Mouse (Mus musculus) kidney, adult 18-20 months (tissue): ENCODE measurements around the gene Gng11.
A peak's percentile ranks its signal among the peaks of the same experiment; 100 is the strongest.

Source experiments
- DNase-seq: peaks from one replicate; pipeline ENCODE4 v3.0.0; 2021

Gng11 gene

GRCm38 (mm10) chr6:4003890-4004306 is at the start of gene Gng11:
Gng11 (plus strand) TSS chr6:4003904.
- peak; percentile 77 for DNase-seq

DNA sequence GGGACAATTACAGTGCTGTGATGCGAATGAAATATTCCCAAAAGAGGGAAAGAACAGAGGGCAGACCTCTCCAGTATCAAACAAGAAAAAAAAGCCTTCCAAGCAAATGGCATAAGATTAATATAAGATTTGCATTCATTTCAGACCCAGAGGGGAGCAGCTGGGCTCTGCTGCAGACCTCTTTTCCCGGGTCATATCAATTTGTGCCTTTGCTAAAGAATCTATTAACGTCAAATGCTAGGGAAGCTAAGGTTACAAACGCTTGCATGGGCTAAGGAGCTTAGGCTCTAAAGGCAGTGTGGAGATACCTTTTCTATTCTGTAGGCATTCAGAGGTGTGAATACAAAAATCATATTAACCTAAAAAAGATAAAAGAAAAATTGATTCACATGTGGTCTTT is 48.7 kb upstream of the Gng11 start:
- DNase-seq, result no peak

- DNase-seq, result peak; percentile 21
Observed at GRCm38 (mm10) chr6:3967676-3968626, 35.8 kb upstream of the Gng11 start.

DNA sequence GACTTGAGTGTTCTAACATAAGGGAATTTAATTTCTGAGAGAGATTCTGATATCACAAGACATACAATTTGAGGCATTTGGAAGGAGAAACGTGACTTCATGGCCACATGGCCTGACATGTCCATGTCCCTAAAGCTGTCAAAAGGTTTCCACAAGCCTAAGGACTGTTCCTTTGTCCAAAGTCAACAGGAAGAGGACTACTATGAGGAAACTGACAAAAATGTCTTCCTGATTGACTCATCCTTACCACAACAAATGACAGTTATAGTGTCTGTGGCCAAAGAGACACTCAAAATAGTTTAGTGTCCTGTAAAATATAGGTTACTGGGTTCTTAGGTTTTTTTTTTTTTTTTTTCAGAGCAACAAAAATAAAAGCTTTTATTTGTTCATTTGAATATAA is 30.0 kb upstream of the Gng11 start:
- DNase-seq, result no peak

GRCm38 (mm10) chr6:3982661-3983284 is 20.9 kb upstream of the Gng11 start:
- DNase-seq, result no peak

- DNase-seq, result no peak
Observed at GRCm38 (mm10) chr6:3988750-3989149, 15.0 kb upstream of the Gng11 start, which contains the start of gene Tfpi2. Tfpi2 (minus strand) TSS chr6:3988919.

DNA sequence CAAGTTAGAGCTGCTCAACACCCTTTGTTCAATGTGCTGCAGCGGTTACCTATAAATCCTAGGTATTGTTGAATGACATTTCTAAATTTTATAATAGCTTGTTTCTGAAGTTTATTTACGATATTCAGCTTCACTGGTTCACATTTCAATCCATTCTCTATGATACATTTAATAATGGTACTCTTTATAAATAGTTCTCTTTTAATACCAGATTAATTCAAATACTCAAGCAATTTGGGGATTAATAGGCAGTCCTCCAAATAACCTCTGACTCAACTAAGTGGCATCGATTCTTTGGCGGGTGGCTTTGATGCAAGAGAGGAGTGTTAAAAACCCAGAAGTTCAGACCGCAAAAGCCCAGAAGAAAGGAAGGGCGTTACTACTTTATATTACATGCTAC is 10.2 kb upstream of the Gng11 start, which contains the start of gene Gngt1:
Gene Gngt1, plus strand, starts transcription at position 301 of the 400 bp plus-strand sequence.
- DNase-seq, result no peak

GRCm38 (mm10) chr6:3998089-3998488 is 5.6 kb upstream of the Gng11 start:
- no peak for DNase-seq

- DNase-seq, result no peak
Observed at GRCm38 (mm10) chr6:3999296-3999695, 4.4 kb upstream of the Gng11 start.

GRCm38 (mm10) chr6:4000716-4001115 is 3.0 kb upstream of the Gng11 start:
- DNase-seq, result no peak

GRCm38 (mm10) chr6:4003445-4003844 is 259 bp upstream of the Gng11 start:
- no peak for DNase-seq

DNA sequence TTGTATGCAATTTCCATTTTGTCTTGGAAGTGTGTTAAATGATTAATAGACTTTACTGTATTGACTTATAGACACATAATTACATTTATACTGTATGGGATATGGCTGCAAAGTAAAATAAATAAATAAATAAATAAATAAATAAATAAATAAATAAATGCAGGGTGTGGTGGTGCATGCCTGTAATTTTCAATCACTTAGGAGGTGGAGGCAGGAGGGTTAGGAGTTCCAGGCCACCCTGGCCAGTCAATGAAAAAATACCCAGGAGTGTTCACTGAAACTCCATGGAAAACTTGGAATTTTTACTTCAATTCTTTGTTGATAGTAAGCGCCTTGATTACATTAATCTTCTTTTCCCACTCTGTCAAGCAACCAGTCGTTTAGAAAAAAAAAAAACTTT is 1.1 kb downstream of the Gng11 start:
- no peak for DNase-seq

DNA sequence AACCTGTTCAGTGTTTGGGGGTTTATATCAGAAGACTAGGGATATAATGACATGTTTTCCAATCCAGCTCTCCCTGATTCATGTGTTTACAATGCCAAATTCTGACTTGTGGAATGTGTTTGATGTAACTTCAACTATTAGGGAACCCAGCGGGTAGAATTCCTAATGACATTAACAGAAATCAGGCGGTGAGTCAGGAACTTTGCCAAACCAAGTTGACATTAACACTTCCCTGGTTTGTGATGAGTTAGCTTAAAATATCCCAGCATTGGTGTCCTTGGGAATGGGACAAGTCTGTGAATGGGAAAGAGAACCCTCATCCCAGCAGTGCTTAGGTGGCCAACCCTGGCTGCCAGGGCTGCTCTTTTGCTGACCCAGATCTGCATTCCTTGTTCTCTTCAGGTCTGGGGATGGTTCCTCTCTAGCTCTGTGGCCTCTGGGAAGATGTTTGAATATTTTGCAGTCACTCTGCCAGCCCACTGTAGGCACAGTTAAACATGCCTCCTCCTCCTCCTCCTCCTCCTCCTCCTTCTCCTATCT is 4.9 kb downstream of the Gng11 start:
- no peak for DNase-seq

DNA sequence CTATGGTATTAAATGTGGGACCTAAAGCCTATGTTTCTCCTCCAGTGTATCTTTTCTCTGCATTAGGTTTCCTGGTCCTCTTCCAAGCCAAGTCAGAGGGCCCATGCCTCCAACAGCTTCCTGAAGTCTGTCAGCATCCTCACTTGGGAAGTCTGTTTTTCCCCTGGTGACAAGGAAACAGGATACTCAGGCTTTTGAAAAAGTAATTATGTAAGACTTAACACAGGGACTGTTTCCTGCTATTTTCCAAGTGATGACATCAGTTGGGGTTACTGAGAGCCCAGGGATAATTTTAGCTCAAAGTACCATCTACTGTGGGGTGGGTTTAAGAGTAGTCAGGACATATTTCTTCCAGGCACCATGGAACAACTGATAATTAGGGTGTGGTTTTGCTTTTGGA is 5.8 kb downstream of the Gng11 start:
- no peak for DNase-seq

DNA sequence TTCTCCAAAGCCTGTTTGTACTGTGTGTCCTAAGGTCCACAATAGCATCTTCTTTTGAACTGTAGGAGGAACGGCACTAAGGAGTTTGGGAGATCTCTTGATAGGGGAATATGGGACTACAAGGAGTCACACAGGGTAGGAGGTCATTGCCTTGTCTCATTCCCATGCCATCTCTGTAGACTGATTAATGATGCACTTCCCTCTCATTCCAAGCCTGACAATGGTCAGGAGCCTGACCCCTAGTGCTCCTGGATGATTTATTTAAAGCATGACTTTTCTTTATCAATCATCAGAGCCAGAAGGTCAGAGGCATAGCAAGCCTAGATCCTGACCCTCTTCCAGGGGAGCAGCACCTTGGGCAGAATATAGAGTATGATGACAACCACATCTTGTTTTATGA is 18.9 kb downstream of the Gng11 start:
- peak; percentile 6 for DNase-seq

DNA sequence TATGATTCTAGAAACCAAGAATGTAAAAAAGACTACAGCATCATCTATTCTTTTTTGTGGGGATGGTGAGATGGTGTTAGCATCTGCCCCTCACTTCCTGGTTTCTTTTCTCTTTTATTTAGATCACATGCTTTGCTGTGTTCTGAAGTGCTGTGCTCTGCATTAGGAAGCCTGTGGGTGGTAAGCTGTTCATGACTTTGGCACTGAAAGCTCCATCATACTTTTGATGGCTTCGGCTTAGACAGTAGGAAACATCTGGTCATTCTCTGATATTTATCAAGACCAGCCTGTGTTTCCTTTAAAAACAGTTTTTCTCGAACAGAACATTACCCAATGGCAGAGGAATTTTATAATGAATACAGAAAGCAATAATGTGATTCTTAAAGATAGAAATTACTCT is 22.7 kb downstream of the Gng11 start:
- DNase-seq, result no peak

DNA sequence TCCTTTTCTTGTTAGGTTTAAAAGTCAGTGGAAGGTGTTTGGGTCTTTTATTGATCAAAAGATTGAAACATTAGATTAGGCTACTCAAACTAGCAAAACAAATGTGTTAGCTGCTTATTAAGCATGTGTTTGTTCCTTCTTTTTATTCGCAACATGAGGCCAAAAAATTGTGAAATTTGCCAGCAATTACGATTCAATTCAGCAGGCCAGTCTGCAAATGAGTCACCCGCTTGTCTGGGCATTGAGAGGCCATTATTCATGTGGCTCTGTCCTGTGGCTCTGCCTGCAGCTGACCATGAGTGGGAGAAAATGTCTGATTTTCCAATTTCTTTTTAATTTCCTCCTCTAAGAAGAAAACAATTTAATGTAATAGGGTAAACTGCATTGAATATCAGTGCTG is 27.3 kb downstream of the Gng11 start:
- DNase-seq, result no peak

DNA sequence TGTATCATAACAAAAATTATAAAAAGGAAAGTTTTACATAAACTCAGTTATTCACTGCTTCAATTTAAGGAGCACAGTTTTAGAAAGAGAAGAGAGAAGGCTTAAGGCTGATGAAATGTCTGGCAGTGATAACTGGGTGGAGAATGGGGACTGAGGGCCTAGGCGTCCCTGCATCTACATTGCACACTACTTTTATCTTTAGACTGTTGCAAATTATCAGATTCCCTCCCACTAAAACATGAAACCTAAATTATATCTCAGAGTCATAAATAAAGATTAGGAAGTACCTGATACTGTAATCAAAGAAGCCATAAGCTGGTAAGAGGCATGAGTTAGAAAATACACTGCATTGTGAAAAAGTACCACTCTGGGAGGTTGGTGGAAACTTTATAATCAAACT is 38.1 kb downstream of the Gng11 start:
- no peak for DNase-seq

- no peak for DNase-seq
Observed at GRCm38 (mm10) chr6:4047200-4047599, 43.5 kb downstream of the Gng11 start.

- no peak for DNase-seq
Observed at GRCm38 (mm10) chr6:4052843-4053242, 49.1 kb downstream of the Gng11 start.

DNA sequence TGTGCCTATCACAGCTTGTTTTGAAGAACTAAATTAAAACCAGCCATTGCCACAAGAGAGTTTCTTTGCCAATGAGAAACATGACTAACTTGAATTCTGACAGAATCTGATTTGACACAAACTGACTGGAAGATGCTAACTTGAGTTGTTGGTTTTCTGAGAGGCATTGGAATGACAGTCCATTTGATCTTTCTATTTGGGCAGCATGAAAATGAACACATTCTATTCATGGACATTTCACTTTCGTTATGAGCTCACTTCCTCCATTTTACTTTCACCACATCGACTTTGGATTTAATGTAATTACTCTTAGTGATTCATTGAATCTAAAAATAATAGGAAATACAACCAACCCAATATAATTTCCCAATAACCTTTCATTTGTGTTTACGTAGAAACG is 50.7 kb downstream of the Gng11 start:
- no peak for DNase-seq
